Mouse (Mus musculus): ENCODE measurements around the gene Gm49321.

Gm49321 gene

DNA sequence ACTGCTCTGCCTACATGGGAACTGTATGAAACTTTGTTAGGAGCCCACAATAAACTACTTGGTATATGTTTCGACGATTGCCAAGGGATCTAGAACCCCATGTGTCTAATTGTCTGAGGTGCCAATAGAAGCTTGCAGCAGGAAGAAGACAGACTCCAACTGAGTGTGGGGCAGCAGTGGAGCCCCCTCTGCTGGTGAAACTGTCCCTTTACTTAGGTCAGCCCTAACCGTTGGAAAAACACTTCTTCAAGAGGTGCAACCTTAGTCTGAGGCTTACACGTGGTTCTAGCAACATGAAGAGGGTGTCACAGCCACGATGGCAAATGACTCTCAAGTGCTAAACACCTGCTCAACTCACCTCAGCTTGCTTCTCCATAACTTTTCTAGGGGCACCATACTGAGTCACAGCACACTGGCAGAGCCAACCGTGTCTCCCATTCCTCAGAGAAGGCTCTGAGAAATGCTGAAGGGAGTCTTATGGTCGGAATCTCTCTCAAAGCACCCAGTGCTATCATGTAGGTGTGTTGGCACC, 77.4 kb downstream of the Gm49321 start:
- DNase-seq: peak; percentile 44

DNA sequence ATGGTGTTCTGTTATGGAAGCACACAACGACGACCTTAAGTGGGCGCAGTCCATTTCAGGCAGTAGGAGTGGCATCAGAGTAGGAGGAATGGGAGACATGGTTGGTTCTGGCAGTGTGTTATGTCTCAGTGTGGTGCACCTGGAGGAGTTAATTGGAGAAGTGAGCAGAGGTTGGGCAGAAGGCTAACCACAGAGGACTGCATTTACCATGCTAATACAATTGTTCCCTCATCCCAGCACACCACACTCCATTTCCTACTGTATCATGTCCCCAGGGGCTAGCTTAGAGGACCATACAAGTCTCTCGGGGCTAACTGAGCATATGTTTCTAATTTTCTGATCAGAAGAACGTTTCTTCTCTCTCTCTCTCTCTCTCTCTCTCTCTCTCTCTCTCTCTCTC, 78.0 kb downstream of the Gm49321 start:
- DNase-seq: no peak
